33 mouse cellular contexts compared by ENCODE assay signal in genomic region chr13:92806785-92807184, GRCm38 (mm10). TPM values are rescaled to one million over a fixed set of nuclear protein-coding genes. Genes with fewer than 3 reads are reported as not detected.
"Had no signal": no experiment of that assay in that cellular context is flagged by ENCODE, and none has a peak within 500 bp of the region (broad histone marks: within the 10 kb centered on the region; RNA-seq: fewer than 3 reads in every experiment).

No protein-coding gene starts in this region.

- DNase-seq: left cerebral cortex, postnatal 4 days; liver; liver, embryonic 13.5 days; liver, postnatal 0 days; lung, adult 18-20 months; lung, adult 2 months; lung, embryonic 14.5 days; lung, postnatal 10 days; lung, postnatal 14 days; lung, postnatal 36 days; lung, postnatal 4 days; midbrain, embryonic 14.5 days had no signal

- H3K9me3 ChIP-seq: limb, embryonic 12.5 days; limb, embryonic 13.5 days; limb, embryonic 15.5 days; liver, embryonic 12.5 days; liver, embryonic 13.5 days; liver, embryonic 15.5 days; lung, embryonic 15.5 days; midbrain, embryonic 10.5 days; midbrain, embryonic 12.5 days; midbrain, embryonic 13.5 days; midbrain, embryonic 15.5 days had no signal

- H3K27me3 ChIP-seq: limb, embryonic 12.5 days; limb, embryonic 15.5 days; liver, embryonic 13.5 days; liver, embryonic 15.5 days; lung, embryonic 15.5 days; midbrain, embryonic 12.5 days; midbrain, embryonic 13.5 days; midbrain, embryonic 15.5 days had no signal

- H3K36me3 ChIP-seq: limb, embryonic 12.5 days; limb, embryonic 13.5 days; limb, embryonic 15.5 days; liver, embryonic 12.5 days; liver, embryonic 13.5 days; liver, embryonic 15.5 days; lung, embryonic 15.5 days; midbrain, embryonic 10.5 days; midbrain, embryonic 12.5 days; midbrain, embryonic 13.5 days; midbrain, embryonic 15.5 days had no signal

- H3K27ac ChIP-seq: left cerebral cortex, adult 2 months; limb, embryonic 12.5 days; limb, embryonic 13.5 days; limb, embryonic 15.5 days; liver, embryonic 12.5 days; liver, embryonic 13.5 days; liver, embryonic 14.5 days; liver, embryonic 15.5 days; lung, embryonic 15.5 days; macrophage; midbrain, embryonic 10.5 days; midbrain, embryonic 12.5 days; midbrain, embryonic 13.5 days; midbrain, embryonic 15.5 days had no signal

- H3K4me1 ChIP-seq: limb, embryonic 15.5 days; liver, embryonic 12.5 days; liver, embryonic 13.5 days; liver, embryonic 15.5 days; lung, embryonic 15.5 days; megakaryocyte, embryonic 14.5 days; midbrain, embryonic 13.5 days; midbrain, embryonic 15.5 days had no signal

- H3K4me3 ChIP-seq: left cerebral cortex, adult 2 months; limb, embryonic 12.5 days; limb, embryonic 13.5 days; limb, embryonic 15.5 days; liver, embryonic 12.5 days; liver, embryonic 13.5 days; liver, embryonic 15.5 days; lung, embryonic 15.5 days; megakaryocyte, embryonic 14.5 days; midbrain, embryonic 10.5 days; midbrain, embryonic 12.5 days; midbrain, embryonic 13.5 days; midbrain, embryonic 15.5 days; myocyte had no signal

- H3K9ac ChIP-seq: limb, embryonic 12.5 days; limb, embryonic 13.5 days; limb, embryonic 15.5 days; liver, embryonic 12.5 days; liver, embryonic 13.5 days; liver, embryonic 14.5 days; liver, embryonic 15.5 days; liver, postnatal 0 days; lung, embryonic 14.5 days; lung, embryonic 15.5 days; midbrain, embryonic 12.5 days; midbrain, embryonic 13.5 days; midbrain, embryonic 15.5 days had no signal

- H3K4me2 ChIP-seq: limb, embryonic 12.5 days; limb, embryonic 13.5 days; limb, embryonic 15.5 days; liver, embryonic 11.5 days; liver, embryonic 12.5 days; liver, embryonic 13.5 days; liver, embryonic 15.5 days; lung, embryonic 14.5 days; lung, embryonic 15.5 days; midbrain, embryonic 11.5 days; midbrain, embryonic 12.5 days; midbrain, embryonic 13.5 days; midbrain, embryonic 15.5 days had no signal

RNA-seq across cellular contexts. Expression of gene Thbs4, which starts 12.2 kb away (rescaled TPM):
- total RNA-seq: megakaryocyte progenitor cell, adult 5-6 weeks; megakaryocyte, adult 5-6 weeks; megakaryocyte-erythroid progenitor cell, adult 5-6 weeks; monocyte, adult 5-6 weeks had no signal
- polyA plus RNA-seq: macrophage, myocyte had no signal
